Mouse (Mus musculus) naive thymus-derived CD4-positive, alpha-beta T cell, adult 2 months (primary cell): ENCODE data around the gene 4930556J24Rik.
"Not testable (repeated sequence)": the region's sequence is repeated elsewhere in the genome, so short reads cannot be mapped to it uniquely, and the experiment has no call there.

Source experiments
- DNase-seq: peaks from one replicate; pipeline ENCODE4 v3.0.0-alpha.2; 2011; ENCODE audit warnings: low read depth

Gene 4930556J24Rik

GRCm38 (mm10) chr11:3973081-3973480 lies 3.5 kb downstream of the 4930556J24Rik start:
- no peak for DNase-seq

GRCm38 (mm10) chr11:3970361-3970760 lies 6.2 kb downstream of the 4930556J24Rik start:
- no peak for DNase-seq

- DNase-seq, result no peak
Measured at GRCm38 (mm10) chr11:3969837-3970236, 6.7 kb downstream of the 4930556J24Rik start.

GRCm38 (mm10) chr11:3964416-3965172 lies 12.0 kb downstream of the 4930556J24Rik start:
- no peak for DNase-seq

- DNase-seq, result peak; percentile 97
Measured at GRCm38 (mm10) chr11:3963610-3964415, 12.8 kb downstream of the 4930556J24Rik start, which contains the start of gene Pes1. Gene Pes1 (plus strand): TSS chr11:3963975.

- DNase-seq, result no peak
Measured at GRCm38 (mm10) chr11:3963155-3963554, 13.4 kb downstream of the 4930556J24Rik start.

GRCm38 (mm10) chr11:3961761-3962160 lies 14.8 kb downstream of the 4930556J24Rik start:
- DNase-seq, result no peak

GRCm38 (mm10) chr11:3960901-3961300 lies 15.7 kb downstream of the 4930556J24Rik start:
- DNase-seq, result no peak

GRCm38 (mm10) chr11:3955371-3955770 lies 21.2 kb downstream of the 4930556J24Rik start:
- not testable (repeated sequence) for DNase-seq

- DNase-seq, result not testable (repeated sequence)
Measured at GRCm38 (mm10) chr11:3954876-3955275, 21.7 kb downstream of the 4930556J24Rik start.

- DNase-seq, result no peak
Measured at GRCm38 (mm10) chr11:3946386-3946785, 30.2 kb downstream of the 4930556J24Rik start.

- DNase-seq, result no peak
Measured at GRCm38 (mm10) chr11:3941371-3941770, 35.2 kb downstream of the 4930556J24Rik start.

- no peak for DNase-seq
Measured at GRCm38 (mm10) chr11:3937321-3937874, 39.2 kb downstream of the 4930556J24Rik start.

- DNase-seq, result no peak
Measured at GRCm38 (mm10) chr11:3936318-3936717, 40.3 kb downstream of the 4930556J24Rik start.

GRCm38 (mm10) chr11:3935135-3935534 lies 41.4 kb downstream of the 4930556J24Rik start:
- no peak for DNase-seq

- no peak for DNase-seq
Measured at GRCm38 (mm10) chr11:3933756-3934285, 42.8 kb downstream of the 4930556J24Rik start.

GRCm38 (mm10) chr11:3931511-3932211 lies 44.9 kb downstream of the 4930556J24Rik start, which contains the start of gene Tcn2:
Gene Tcn2 (minus strand): TSS chr11:3932159.
- DNase-seq, result peak; percentile 79

- DNase-seq, result no peak
Measured at GRCm38 (mm10) chr11:3930931-3931330, 45.6 kb downstream of the 4930556J24Rik start.

- DNase-seq, result no peak
Measured at GRCm38 (mm10) chr11:3930019-3930418, 46.6 kb downstream of the 4930556J24Rik start.

- DNase-seq, result no peak
Measured at GRCm38 (mm10) chr11:3925916-3926315, 50.7 kb downstream of the 4930556J24Rik start.

- no peak for DNase-seq
Measured at GRCm38 (mm10) chr11:3922731-3923130, 53.8 kb downstream of the 4930556J24Rik start.

- DNase-seq, result no peak
Measured at GRCm38 (mm10) chr11:3922115-3922514, 54.5 kb downstream of the 4930556J24Rik start.
